Mouse (Mus musculus) G1E-ER4 (cell line): ENCODE measurements around the gene Syde1. TPM values are rescaled to one million over a fixed set of nuclear protein-coding genes. Genes with fewer than 3 reads are reported as not detected.

Source experiments
- GATA1 ChIP-seq: IDR thresholded peaks from one replicate; pipeline ENCODE4 v1.8.0; 2012; ENCODE audit warnings: low read length, inconsistent platforms
- polyA plus RNA-seq: library from polyadenylated mRNA; stranded (reverse); fragments of >175 nt; gene quantifications from 2 replicates; pipeline ENCODE4 v1.2.3, GENCODE M21; 2012

Gene Syde1
- polyA plus RNA-seq, 1 experiment: not detected

DNA sequence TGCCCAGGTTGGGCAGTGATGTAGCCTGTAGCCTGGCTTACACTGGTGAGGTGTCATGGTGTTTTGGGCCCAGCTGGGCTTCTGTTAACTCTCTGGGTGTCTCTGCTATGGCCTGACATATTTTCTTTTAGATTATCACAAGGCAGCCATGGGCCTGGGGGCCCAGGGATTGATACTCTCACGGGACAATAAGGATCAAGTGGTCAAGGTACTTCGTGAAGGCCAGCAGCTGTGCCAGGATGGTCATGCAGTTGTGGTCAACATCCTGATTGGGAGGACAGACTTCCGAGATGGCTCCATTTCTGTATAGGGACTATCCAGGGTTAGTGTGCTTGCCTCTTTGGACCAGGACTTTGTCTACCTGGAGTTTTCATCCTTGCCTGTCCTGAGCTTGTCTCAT, 7.8 kb downstream of the Syde1 start:
- no peak for TF ChIP-seq GATA1

DNA sequence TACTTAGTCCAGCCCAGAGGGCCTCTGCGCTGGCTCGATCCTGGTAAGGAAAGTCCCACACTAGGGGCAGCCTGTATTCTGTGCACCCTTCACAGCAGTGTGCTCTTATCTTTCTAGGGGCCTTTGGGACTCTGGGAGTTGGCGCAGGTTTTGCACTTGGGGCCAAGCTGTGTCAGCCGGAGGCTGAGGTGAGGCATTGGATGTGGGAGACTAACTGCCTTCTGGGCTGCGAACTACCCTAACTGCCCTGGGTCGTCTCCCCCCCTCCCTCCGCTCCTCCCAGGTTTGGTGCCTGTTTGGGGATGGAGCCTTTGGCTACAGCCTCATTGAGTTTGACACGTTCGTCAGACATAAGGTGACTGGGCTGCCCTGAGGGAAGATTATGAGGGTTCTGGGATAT, 8.4 kb downstream of the Syde1 start:
- TF ChIP-seq GATA1: no peak

DNA sequence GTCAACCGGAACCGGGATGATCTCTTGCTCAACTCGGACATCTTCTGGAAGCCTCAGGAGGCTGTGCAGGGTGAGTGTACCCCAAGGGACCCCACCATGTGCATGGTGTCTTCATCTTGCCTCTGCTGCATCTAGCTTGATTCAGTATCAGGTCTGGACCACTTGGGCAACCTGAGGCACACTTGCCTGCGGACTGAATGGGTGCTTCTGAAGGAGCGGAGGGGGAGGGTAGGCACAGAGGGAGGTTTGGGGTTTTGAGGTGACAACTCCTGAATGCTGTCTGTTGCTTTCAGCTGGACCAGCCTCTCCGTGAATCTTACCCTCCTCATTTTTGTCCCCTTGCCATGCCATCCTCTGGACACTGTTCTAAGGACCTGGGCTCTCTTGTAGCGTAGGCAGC, 10.6 kb downstream of the Syde1 start:
- TF ChIP-seq GATA1: no peak

DNA sequence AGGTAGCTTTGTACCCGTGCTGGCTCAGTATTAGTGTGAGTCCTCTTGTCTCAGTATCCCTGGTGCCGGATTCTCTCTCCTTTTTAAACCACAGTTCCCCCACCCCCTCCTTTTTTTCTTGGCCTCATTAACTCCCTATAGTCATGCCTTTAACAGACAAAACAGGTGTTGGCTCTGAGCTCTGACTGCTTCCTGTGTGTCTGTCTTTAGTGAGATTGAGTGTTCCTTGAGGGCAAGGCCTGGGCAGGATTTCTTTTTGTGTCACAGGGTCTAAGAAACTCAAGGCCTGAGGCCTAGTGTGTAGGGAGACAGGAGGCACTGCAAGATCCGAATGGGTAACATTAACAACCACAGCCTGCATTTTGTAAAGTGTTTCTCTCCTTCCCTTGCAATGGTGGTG, 13.6 kb downstream of the Syde1 start:
- no peak for TF ChIP-seq GATA1

DNA sequence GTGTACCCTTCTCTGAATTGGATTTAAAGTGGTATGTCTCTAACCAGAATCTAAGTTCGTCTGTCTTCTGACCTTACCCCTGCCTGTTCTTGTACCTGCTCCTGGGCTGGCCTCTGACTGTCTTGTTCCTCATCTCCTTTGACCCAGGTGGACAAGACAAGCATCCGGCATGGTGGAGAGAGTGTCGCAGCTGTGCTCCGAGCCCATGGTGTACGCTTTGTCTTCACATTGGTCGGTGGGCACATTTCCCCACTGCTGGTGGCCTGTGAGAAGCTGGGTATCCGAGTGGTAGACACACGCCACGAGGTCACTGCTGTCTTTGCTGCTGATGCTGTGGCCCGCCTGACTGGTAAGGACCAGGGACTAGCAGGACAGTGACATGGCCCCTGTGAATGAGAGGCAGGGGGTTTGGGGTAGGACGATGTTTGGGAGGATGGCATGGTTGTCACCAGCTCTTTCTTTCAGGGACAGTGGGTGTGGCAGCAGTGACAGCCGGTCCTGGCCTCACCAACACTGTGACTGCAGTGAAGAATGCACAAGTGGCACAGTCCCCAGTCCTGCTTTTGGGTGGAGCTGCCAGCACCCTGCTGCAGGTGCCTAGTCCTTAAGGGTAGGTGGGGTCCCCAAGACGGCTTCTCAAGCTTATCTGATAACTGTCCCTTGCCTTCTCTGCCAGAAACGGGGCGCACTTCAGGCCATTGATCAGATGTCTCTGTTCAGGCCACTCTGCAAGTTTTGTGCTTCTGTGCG, 15.2 kb downstream of the Syde1 start:
- no peak for TF ChIP-seq GATA1

DNA sequence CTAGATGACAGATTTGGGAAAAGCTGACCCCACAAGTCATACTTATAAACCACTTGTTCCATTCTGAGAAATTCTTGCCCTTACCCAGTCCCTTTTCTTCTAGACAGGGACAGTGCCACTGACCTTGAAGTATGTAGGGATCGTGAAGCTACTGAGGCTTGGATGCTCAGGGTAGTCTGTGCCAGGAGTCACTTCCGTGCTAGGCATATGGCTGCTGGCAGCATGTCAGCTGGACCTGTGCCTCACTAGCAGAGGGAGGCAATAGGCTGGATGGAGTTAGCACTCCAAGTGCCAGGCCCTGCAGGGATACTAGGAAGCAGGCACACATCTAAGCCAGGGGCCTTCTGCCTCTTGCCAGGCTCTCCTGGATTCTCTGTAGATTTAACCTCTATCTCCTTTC, 16.1 kb downstream of the Syde1 start:
- no peak for TF ChIP-seq GATA1

DNA sequence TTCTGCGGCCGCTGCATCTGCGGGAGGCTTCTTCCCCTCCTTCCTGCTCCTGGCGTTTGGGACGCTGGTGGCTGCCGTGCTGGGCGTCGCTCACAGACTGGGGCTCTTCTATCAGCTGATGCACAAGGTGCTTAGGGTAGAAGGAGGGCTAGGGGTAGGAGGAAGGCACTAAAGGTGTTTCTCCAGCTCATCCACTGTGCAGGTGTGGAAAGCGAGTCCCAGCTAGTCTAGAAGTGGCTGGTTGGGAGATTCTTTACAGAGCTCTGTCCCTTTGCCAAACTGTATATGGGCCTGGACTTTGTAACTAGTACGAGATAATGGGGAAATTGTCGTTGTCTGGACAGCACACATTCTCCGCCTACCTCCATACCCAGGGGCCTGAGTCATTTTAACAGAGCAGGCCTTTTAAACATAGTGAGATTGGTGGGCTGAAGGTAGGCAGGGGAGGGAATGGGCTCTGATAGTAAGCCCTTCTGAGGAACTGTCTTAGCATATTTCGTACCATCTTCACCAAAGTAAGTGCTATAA, 16.6 kb downstream of the Syde1 start:
- no peak for TF ChIP-seq GATA1

DNA sequence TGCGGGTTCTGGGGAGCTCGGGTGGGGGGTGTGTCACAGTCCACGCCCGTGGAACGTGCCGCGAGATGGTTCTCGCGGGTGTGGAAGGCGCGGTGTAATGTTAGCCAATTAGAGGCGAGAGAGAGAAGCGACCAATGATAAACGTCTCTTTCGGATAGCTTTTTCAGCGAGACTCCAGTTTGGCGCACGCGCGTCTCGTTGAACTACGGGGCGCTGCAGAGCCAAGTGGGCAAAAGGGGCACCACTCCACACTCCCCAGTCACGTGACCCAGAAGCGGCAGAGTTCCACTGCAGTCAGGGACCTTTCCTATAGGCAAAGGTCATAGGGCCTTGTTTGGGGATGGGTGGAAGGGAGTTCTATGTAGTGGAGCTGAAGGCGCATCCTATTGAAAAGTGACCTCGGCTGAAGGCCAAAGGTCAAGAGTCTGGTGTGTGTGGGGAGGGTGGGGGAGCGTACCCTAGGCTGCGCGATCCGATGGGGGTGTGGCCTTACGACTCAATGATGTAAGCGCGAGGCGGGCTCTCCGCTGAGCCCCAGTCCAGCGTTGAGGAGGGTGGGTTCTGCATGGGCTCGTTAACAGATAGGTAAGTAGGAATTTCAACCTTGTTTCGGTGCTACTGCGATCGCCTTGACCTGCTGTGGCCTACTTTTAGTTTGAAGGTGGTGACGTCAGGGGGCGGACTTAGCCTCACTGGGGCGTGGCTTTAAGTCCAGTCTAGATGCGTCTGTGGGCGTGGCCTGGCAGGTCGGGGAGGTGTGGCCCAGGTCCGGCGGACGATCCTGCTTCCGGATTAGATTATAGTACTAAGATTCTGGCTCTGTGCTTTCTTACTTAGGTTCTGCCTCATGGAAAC, 17.3 kb downstream of the Syde1 start, which contains the start of gene Ilvbl:
Gene Ilvbl, plus strand, starts transcription at position 97 of the 855 bp plus-strand sequence.
- TF ChIP-seq GATA1: no peak

DNA sequence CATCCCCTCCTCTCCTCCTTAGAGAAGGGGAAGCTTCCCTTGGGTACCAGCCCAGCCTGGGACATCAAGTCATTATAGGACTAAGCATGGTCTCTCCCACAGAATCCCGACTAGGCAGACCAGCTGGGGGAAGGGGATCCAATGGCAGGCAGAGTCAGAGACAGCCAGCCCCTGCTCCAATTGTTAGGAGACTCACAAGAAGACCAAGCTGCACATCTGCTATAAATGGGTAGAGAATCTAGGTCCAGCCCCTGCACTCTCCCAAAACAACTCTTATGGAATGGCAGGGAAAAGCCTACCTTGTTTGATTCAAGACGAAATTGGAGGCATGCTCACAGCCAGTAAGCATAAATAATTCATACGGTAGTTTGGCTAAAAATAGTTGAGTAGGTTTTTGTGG, 18.5 kb downstream of the Syde1 start:
- no peak for TF ChIP-seq GATA1

DNA sequence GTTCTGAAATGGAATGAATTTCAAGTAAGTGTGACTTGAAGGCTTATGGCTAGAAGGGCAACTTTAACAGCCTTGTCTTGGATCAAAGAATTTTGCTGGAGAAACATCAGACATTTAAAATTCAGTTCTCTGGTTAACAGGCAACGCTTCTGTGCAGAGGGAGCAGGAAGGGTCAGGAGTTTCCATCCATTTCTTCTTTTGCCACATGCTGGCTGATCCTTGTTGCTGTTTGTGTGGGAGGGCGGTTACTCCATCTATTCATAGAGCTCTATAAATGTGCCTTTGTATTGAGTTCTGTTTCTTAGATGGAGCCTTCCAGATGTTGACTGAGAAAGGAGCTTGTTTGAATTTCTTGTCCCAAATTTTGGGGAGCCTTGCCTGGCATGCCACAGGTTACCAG, 20.9 kb downstream of the Syde1 start:
- TF ChIP-seq GATA1: no peak

DNA sequence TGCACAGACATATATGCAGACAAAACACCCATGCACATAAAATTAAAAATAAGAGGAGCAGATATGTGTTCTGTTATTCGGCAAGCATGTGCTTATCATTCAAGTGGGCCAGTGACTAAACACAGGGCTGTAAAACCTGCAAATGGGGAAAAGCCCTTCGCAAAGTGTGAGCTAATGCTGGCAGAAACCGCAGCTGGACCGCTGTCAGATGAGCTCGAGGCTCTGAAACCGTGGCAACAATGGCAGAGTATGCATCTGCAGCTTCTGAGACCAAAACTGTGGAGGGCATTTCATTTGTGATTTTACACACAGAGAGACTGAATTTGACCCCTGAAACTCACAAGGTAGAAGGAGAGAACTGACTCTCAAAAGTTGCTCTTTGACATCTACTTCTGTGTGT, 21.3 kb downstream of the Syde1 start:
- TF ChIP-seq GATA1: no peak

DNA sequence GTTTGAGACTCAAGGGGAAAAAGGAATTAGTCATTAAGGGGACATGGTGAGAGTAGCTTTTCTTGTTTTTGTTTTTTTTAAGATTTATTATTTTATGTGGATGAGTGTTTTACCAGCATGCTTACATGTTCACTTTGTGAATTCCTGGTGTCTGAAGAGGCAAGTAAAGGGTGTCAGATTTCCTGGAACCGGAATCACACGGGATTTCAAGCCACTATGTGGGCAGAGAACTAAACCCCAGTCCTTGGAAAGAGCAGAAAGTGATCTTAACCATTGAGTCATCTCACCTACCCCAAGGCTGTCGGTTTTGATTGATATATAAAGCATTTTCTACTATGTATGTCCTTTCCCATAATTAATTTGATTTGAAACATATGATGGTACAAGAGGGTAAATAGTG, 22.1 kb downstream of the Syde1 start:
- no peak for TF ChIP-seq GATA1

DNA sequence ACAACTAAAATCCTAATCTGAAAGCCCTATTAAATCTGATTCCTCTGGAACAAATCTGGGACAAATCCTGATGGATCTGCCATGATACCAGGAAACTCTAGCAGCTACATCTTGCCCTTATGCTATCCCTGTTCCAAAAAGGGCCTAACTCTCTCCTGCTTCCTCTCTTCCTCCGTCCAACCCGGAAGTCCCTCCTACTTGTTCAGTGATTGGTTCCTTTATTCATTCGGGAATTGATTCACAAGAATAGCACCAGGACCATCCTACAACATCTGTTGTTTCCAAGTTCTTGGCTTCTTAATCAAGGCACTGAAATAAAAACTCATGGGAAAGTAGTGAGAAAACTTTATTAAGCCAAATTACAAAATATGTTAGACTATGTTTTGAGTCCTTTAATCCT, 22.6 kb downstream of the Syde1 start:
- no peak for TF ChIP-seq GATA1

DNA sequence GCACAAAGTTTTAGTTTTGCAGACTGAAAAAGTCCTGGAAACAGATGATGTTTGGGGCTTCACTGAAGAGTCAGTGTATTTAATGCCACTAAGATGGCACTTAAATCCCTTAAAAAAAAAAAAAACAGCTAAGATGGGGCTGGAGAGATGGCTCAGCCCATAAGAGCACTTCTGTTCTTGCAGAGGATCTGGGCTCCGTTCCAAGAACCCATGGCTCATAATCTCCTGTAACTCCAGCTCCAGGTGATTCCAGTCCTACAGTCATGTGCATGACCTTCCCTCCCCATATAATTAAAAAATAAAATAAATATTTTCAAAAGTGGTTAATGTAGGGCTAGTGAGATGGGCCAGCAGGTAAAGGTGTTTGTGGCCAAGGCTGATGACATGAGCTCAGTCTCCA, 26.7 kb downstream of the Syde1 start:
- no peak for TF ChIP-seq GATA1

DNA sequence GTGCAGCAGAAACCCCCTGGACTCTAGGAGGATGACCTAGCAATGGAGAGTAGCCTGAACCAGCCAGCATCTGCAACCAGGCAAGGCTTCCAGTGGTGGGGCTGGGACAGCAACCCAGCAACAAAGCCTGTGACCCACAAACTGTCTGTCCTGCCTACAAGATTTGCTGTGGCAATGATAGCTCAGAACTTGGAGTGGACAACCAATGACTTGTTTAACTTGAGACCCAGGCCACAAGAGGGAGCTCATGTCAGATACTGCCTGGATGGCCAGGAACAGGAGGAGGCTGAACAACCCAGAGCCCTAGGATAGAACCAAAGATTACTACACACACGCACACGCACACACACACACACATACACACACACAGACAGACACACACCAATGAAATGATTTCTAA, 50.8 kb downstream of the Syde1 start:
- no peak for TF ChIP-seq GATA1

Other genes starting within 250 kb of the Syde1 start
- 36.2 TPM in 2 replicates for gene Agpat3, start 239.5 kb downstream of the Syde1 start, polyA plus RNA-seq
- 342 and 376 TPM in 2 replicates for gene Rrp1, start 178.9 kb downstream of the Syde1 start, polyA plus RNA-seq
- 15.4 and 47.5 TPM in 2 replicates for gene Cstb, start 166.3 kb downstream of the Syde1 start, polyA plus RNA-seq
- 14.0 and 15.1 TPM in 2 replicates for gene Pdxk, start 127.0 kb downstream of the Syde1 start, polyA plus RNA-seq
- gene Olfr1358, start 74.5 kb downstream of the Syde1 start, polyA plus RNA-seq: not detected in 2 replicates
- gene Ilvbl, start 17.6 kb downstream of the Syde1 start, polyA plus RNA-seq: 8.6 and 8.8 TPM in 2 replicates
- gene Olfr1357, start 26.1 kb upstream of the Syde1 start, polyA plus RNA-seq: not detected in 2 replicates
- gene Casp14, start 126.3 kb upstream of the Syde1 start, polyA plus RNA-seq: not detected in 2 replicates
- gene Ccdc105, start 161.1 kb upstream of the Syde1 start, polyA plus RNA-seq: not detected in 2 replicates
- gene Slc1a6, start 188.5 kb upstream of the Syde1 start, polyA plus RNA-seq: not detected in 2 replicates